In the genomic region with DNA sequence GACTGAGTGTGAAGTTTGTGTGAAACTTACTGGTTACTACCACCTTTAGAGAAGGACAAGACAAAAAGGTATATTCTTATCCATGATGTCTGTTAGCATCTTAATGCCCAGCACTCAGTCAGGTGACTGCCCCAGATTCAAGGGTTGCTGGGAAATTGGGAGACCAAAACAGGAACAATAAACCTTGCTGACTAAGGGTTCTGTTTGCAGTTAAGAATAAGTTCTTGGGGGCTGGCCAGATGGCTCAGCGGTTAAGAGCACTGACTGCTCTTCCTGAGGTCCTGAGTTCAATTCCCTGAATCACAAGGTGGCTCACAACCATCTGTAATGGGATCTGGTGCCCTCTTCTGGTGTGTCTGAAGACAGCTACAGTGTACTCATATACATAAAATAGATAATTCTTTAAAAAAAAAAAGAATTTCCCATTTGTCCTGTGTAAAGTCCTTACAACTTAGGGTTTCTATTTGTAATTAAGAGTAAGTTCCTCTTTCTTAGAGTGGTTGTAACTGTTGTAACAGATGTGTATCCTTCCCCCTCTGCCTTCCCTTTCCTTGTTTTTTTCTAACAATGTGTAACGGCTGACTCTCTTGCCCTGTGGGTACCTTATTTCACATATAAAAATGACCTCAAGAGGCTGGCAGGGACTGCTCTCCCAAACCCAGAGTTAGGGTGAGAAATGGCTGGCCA, we compare ENCODE assay signal across 13 mouse cellular contexts. TPM values are rescaled to one million over a fixed set of nuclear protein-coding genes. Genes with fewer than 3 reads are reported as not detected.
DNase-seq lines count a peak whose midpoint lies in the region; ATAC-seq and TF ChIP-seq lines count a peak whose summit lies in the region.
"Had no signal": no experiment of that assay in that cellular context is flagged by ENCODE, and none has a peak within 500 bp of the region (broad histone marks: within the 10 kb centered on the region; RNA-seq: fewer than 3 reads in every experiment).

No protein-coding gene starts in this region.

- no peak overlapping the region for H3K4me3 ChIP-seq in heart, adult 2 months
- H3K4me3 ChIP-seq in left cerebral cortex, adult 2 months: no peak overlapping the region
- H3K4me3 ChIP-seq in midbrain, embryonic 10.5 days: no peak overlapping the region
- H3K4me3 ChIP-seq: limb, embryonic 13.5 days had no signal

- peak overlapping the region; percentile 63 for H3K27ac ChIP-seq in heart, adult 2 months
- H3K27ac ChIP-seq in left cerebral cortex, adult 2 months: no peak overlapping the region
- H3K27ac ChIP-seq in midbrain, embryonic 10.5 days (replicated peaks): no peak overlapping the region
- H3K27ac ChIP-seq: limb, embryonic 13.5 days had no signal

- DNase-seq in heart, adult 2 months: no peak
- no peak for DNase-seq in heart, postnatal 4 days
- DNase-seq in left cerebral cortex, adult 2 months (ENCODE audit: extremely low spot score in 1 of 2, low spot score in 2 of 2): no peak
- no peak for DNase-seq in left cerebral cortex, postnatal 4 days
- peak; percentile 29 for DNase-seq in splenic B cell, adult 2 months (ENCODE audit: low read depth, low spot score)
- no peak for DNase-seq in midbrain, embryonic 10.5 days (ENCODE audit: low spot score)
- no peak for DNase-seq in left cerebral cortex, adult 8-10 months (ENCODE audit: low spot score in 2 of 2)
- DNase-seq: forebrain, postnatal 0 days; layer of hippocampus, adult 9-11 months had no signal

- no peak for TF ChIP-seq EP300 in heart, adult 2 months (IDR thresholded peaks at IDR 0.05; ENCODE audit: insufficient read depth, low read depth, low read length)

- 38% methylated on average over 2 of the region's 2 CpGs for WGBS in heart, adult 2 months
- 93% methylated on average over 2 of the region's 2 CpGs for WGBS in midbrain, embryonic 10.5 days

- H3K27me3 ChIP-seq in heart, adult 2 months (ENCODE audit: control insufficient read depth, insufficient read depth, low read length): no peaks in the 10 kb centered on the region
- no peaks in the 10 kb centered on the region for H3K27me3 ChIP-seq in splenic B cell, adult 2 months (ENCODE audit: control insufficient read depth, insufficient read depth, low read length, poor library complexity, severe bottlenecking)
- 0 out of 2 replicates have a peak, but pooled peaks cover 12% of the 10 kb centered on the region for H3K27me3 ChIP-seq in midbrain, embryonic 10.5 days (ENCODE audit: low read depth, poor library complexity, severe bottlenecking)
- H3K27me3 ChIP-seq: limb, embryonic 13.5 days had no signal

- no peaks in the 10 kb centered on the region for H3K36me3 ChIP-seq in heart, adult 2 months (ENCODE audit: control insufficient read depth, insufficient read depth, low read length)
- H3K36me3 ChIP-seq in splenic B cell, adult 2 months (ENCODE audit: control insufficient read depth, insufficient read depth, low read length, poor library complexity, severe bottlenecking): no peaks in the 10 kb centered on the region
- H3K36me3 ChIP-seq in midbrain, embryonic 10.5 days: no peaks in the 10 kb centered on the region
- H3K36me3 ChIP-seq: limb, embryonic 13.5 days had no signal

- H3K9me3 ChIP-seq in midbrain, embryonic 10.5 days (replicated peaks): no peaks in the 10 kb centered on the region
- H3K9me3 ChIP-seq: limb, embryonic 13.5 days had no signal

- H3K4me1 ChIP-seq in heart, adult 2 months (ENCODE audit: control insufficient read depth, insufficient read depth, low read length): peaks cover 23% of the 10 kb centered on the region
- peaks cover 15% of the 10 kb centered on the region for H3K4me1 ChIP-seq in midbrain, embryonic 10.5 days

- TF ChIP-seq POLR2A in heart, adult 2 months (IDR thresholded peaks at IDR 0.05; ENCODE audit: insufficient read depth, low read depth, low read length): no peak

- ATAC-seq in hematopoietic stem cell, adult 5-6 weeks (replicated peaks in 1 of 2; ENCODE audit: insufficient read depth in 1 of 2, low FRiP score in 2 of 2, low TSS enrichment in 1 of 2, low read depth in 1 of 2, poor library complexity in 2 of 2, severe bottlenecking in 2 of 2): peak; percentile 29 to 36; a peak in 3 of 4 replicates
- ATAC-seq: forebrain, postnatal 0 days; intestine, postnatal 0 days had no signal

- peak; percentile 32; the same call in 1 of the 2 replicates for TF ChIP-seq CTCF in heart, adult 2 months (IDR thresholded peaks at IDR 0.05)
- TF ChIP-seq CTCF in left cerebral cortex, adult 2 months (IDR thresholded peaks at IDR 0.05): peak; percentile 32

- no peak overlapping the region for H3K9ac ChIP-seq in heart, adult 2 months (ENCODE audit: low read depth, low read length)
- H3K9ac ChIP-seq: forebrain, postnatal 0 days; limb, embryonic 13.5 days had no signal

- intact Hi-C loops in heart, adult 2 months (cut with DNase I): no loop called here
- intact Hi-C loops in left cerebral cortex, adult 2 months (cut with DNase I): loop anchor here (5.0 kb wide), 1 partner anchor 96 kb away; the partner anchor contains the start of gene Grasp
- intact Hi-C loops in left cerebral cortex, postnatal 4 days (cut with DNase I): loop anchor here (2.0 kb wide), 1 partner anchor 79 kb away; no protein-coding TSS in a partner anchor

- no peaks in the 10 kb centered on the region for H3K79me2 ChIP-seq in heart, adult 2 months (replicated peaks; ENCODE audit: control insufficient read depth, insufficient read depth, low read length)

RNA-seq across cellular contexts. Expression of gene 6030408B16Rik, which starts 24.9 kb away (rescaled TPM):
- total RNA-seq in heart, adult 2 months (2021): 1 to 10 TPM in 1 of 2 experiments, under 1 TPM in 1; 0.70 to 1.1 TPM
- 2.5 and 6.3 TPM in 2 replicates for polyA plus RNA-seq in heart, adult 2 months (2012; rRNA removed)
- 1 to 10 TPM; 4.3 to 4.6 TPM for total RNA-seq in heart, postnatal 4 days (2021)
- under 1 TPM; 0.30 to 0.41 TPM for total RNA-seq in left cerebral cortex, adult 2 months (2021)
- total RNA-seq in left cerebral cortex, postnatal 4 days (2021): under 1 TPM in 1 of 2 experiments, not detected in 1; 0.56 TPM
- 0.63 TPM in 1 of 2 replicates, not detected in the other for total RNA-seq in hematopoietic stem cell, adult 5-6 weeks (2017)
- polyA plus RNA-seq in midbrain, embryonic 10.5 days (2016; fragmentation: Nextera tagmentation; extraction: Ambion mirVana): 0.06 and 0.22 TPM in 2 replicates
- under 1 TPM in 3 of 4 experiments, not detected in 1; 0.18 to 0.91 (median 0.84) TPM for total RNA-seq in left cerebral cortex, adult 8-10 months (2022)
- total RNA-seq: megakaryocyte-erythroid progenitor cell, adult 5-6 weeks had no signal

RNA-seq across cellular contexts. Expression of gene Atg101, which starts 33.9 kb away (rescaled TPM):
- 10 to 100 TPM; 21.2 to 22.4 TPM for total RNA-seq in heart, adult 2 months (2021)
- 26.4 and 29.3 TPM in 2 replicates for polyA plus RNA-seq in heart, adult 2 months (2012; rRNA removed)
- total RNA-seq in heart, postnatal 4 days (2021): 10 to 100 TPM; 21.7 to 23.3 TPM
- total RNA-seq in left cerebral cortex, adult 2 months (2021): 10 to 100 TPM; 41.9 to 44.5 TPM
- total RNA-seq in left cerebral cortex, postnatal 4 days (2021): 10 to 100 TPM; 36.5 to 37.1 TPM
- total RNA-seq in hematopoietic stem cell, adult 5-6 weeks (2017): 31.9 and 59.4 TPM in 2 replicates
- 80.8 TPM in 2 replicates for polyA plus RNA-seq in midbrain, embryonic 10.5 days (2016; fragmentation: Nextera tagmentation; extraction: Ambion mirVana)
- total RNA-seq in left cerebral cortex, adult 8-10 months (2022): 10 to 100 TPM; 35.9 to 39.3 (median 37.6) TPM

RNA-seq across cellular contexts. Expression of gene Krt80, which starts 52.0 kb away (rescaled TPM):
- 1 to 10 TPM; 2.2 to 2.8 TPM for total RNA-seq in heart, adult 2 months (2021)
- 2.0 and 3.2 TPM in 2 replicates for polyA plus RNA-seq in heart, adult 2 months (2012; rRNA removed)
- 10 to 100 TPM; 10.1 to 11.2 TPM for total RNA-seq in heart, postnatal 4 days (2021)
- 1 to 10 TPM; 2.9 to 3.9 TPM for total RNA-seq in left cerebral cortex, adult 2 months (2021)
- total RNA-seq in left cerebral cortex, postnatal 4 days (2021): under 1 TPM; 0.46 to 0.60 TPM
- 2.8 TPM in 2 replicates for total RNA-seq in hematopoietic stem cell, adult 5-6 weeks (2017)
- polyA plus RNA-seq in midbrain, embryonic 10.5 days (2016; fragmentation: Nextera tagmentation; extraction: Ambion mirVana): 0.06 TPM in 1 of 2 replicates, not detected in the other
- 1 to 10 TPM; 3.4 to 5.1 (median 4.2) TPM for total RNA-seq in left cerebral cortex, adult 8-10 months (2022)
- total RNA-seq: megakaryocyte-erythroid progenitor cell, adult 5-6 weeks had no signal
